Mouse (Mus musculus) olfactory bulb, adult 2 months (tissue): ENCODE data around the gene Arf1. TPM values are rescaled to one million over a fixed set of nuclear protein-coding genes. Genes with fewer than 3 reads are reported as not detected.
A peak's percentile ranks its signal among the peaks of the same experiment; 100 is the strongest.

Experiments used
- H3K27ac ChIP-seq: fragments of 200-500 bp; 2 replicates; pipeline ENCODE4 v1.5.1; 2012; ENCODE audit warnings: low read depth, low read length; ENCODE audit not compliant: insufficient read depth
- H3K4me1 ChIP-seq: fragments of 200-500 bp; 2 replicates; pipeline ENCODE4 v1.6.1; 2012; ENCODE audit warnings: low read length; ENCODE audit not compliant: control insufficient read depth, insufficient read depth
- H3K4me3 ChIP-seq: fragments of 200-500 bp; 2 replicates; pipeline ENCODE4 v1.5.1; 2012; ENCODE audit warnings: mild to moderate bottlenecking, low read depth, low read length, moderate library complexity; ENCODE audit not compliant: insufficient read depth
- CTCF ChIP-seq: fragments of 200-500 bp; IDR thresholded peaks from 2 replicates; pipeline ENCODE4 v1.5.1; 2012; ENCODE audit warnings: low read depth, mild to moderate bottlenecking, low read length, moderate library complexity; ENCODE audit not compliant: insufficient read depth
- POLR2A ChIP-seq: fragments of 200-500 bp; IDR thresholded peaks from 2 replicates; pipeline ENCODE4 v1.6.1; 2012; ENCODE audit warnings: mild to moderate bottlenecking, low read depth, low read length, moderate library complexity; ENCODE audit not compliant: insufficient read depth
- WGBS: fragments of 180-500 bp; shearing (Covaris S2); methylation state at CpG from one replicate; pipeline ENCODE4 v1.1.7; 2018; 5-methylcytosine and 5-hydroxymethylcytosine counted together
- polyA plus RNA-seq: library from polyadenylated mRNA; stranded (reverse); fragments of >200 nt; gene quantifications from 2 replicates; pipeline ENCODE4 v1.2.4, GENCODE M21; 2012; ENCODE audit warnings: low replicate concordance; ENCODE audit not compliant: missing spikeins, insufficient read depth, insufficient read length

The Arf1 gene
- polyA plus RNA-seq, 1 experiment, result 324 TPM

DNA sequence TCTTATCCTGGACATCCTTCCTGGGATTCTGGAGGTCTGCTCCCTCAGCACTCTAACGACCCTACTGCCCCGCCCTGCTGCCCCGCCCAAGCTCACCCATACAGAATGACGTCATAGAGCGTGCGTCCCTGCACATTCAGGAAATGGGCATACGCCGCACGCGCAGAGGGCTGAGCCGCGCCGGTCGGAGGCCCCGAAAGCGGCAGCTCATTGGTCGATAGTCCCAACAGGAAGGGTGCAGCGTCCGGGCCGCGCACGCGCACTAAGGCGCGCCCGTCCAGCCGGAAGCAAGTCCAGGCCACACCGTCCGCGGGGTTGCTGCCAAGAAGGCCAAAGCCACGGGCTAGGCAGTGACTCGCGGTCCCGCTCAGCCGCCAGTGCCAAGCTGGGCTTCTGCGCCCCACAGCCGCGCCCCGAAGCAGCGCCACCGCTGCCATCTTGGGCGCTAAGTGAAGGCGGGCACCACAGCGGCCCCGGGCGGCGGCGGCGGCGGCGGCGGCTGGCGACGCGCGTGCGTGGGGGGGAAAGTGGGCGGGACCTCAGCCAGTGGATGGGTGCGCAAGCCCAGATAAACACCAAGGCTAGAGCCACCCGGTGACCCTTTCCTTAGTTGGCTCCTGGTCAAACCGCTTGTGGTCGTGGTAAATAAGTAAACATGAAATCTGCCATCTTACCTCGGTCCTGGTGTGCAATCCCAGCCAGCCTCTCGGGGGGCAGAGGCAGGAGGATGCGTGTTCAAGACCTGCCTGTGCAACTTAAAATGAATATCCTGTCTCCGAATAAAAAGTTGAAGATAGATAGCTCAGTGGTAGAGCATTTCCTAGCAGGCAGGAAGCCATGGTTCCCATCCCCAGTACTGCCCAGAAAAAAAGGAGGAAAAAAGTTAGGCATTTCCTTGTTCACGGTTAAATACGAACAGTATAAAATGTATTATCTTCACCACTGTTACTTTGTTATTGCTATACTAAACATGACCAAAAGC is 64.5 kb downstream of the Arf1 start, which contains the start of gene Iba57:
Gene Iba57 (minus strand): TSS at position 485 of the 982 bp plus-strand sequence.
- TF ChIP-seq POLR2A, result peak; percentile 94
- TF ChIP-seq CTCF, result 0 out of 2 replicates have a peak, but pooled peaks have one; percentile 28
- 3% methylated on average over 68 of the region's 68 CpGs for WGBS
- Histone ChIP-seq H3K4me1 (peaks cover 10% of the 10 kb centered on the region; the same call in 1 of the 2 replicates), H3K27ac (peak within 1 kb of the TSS; percentile 97), H3K4me3 (peak within 1 kb of the TSS; percentile 79)

GRCm38 (mm10) chr11:59162443-59163254 is 65.4 kb downstream of the Arf1 start:
- H3K4me3 ChIP-seq, result peak overlapping the region; percentile 79
- no peak for TF ChIP-seq POLR2A
- TF ChIP-seq CTCF, result no peak
- peak overlapping the region; percentile 16; the same call in 1 of the 2 replicates for H3K27ac ChIP-seq
- WGBS, result 49% methylated on average over 9 of the region's 9 CpGs
- peaks cover 10% of the 10 kb centered on the region; the same call in 1 of the 2 replicates for H3K4me1 ChIP-seq

Other genes starting within 250 kb of the Arf1 start
- not detected in 2 replicates for gene Obscn, start 91.9 kb downstream of the Arf1 start, polyA plus RNA-seq
- gene Iba57, start 64.5 kb downstream of the Arf1 start, polyA plus RNA-seq, result not detected in 2 replicates
- not detected in 2 replicates for gene Gjc2, start 45.1 kb downstream of the Arf1 start, polyA plus RNA-seq
- not detected in 2 replicates for gene Guk1, start 36.1 kb downstream of the Arf1 start, polyA plus RNA-seq
- not detected in 2 replicates for gene Mrpl55, start 25.8 kb downstream of the Arf1 start, polyA plus RNA-seq
- gene 2310033P09Rik, start 19.9 kb downstream of the Arf1 start, polyA plus RNA-seq, result not detected in 2 replicates
- not detected in 2 replicates for gene Wnt3a, start 62.5 kb upstream of the Arf1 start, polyA plus RNA-seq
- not detected in 2 replicates for gene Wnt9a, start 78.7 kb upstream of the Arf1 start, polyA plus RNA-seq
- not detected in 2 replicates for gene Prss38, start 147.4 kb upstream of the Arf1 start, polyA plus RNA-seq
- gene Jmjd4, start 221.8 kb upstream of the Arf1 start, polyA plus RNA-seq, result not detected in 2 replicates
- 397 TPM in 1 of 2 replicates, not detected in the other for gene Snap47, start 222.9 kb upstream of the Arf1 start, polyA plus RNA-seq
- gene Zfp867, start 244.2 kb upstream of the Arf1 start, polyA plus RNA-seq, result not detected in 2 replicates